Mouse (Mus musculus): ENCODE results near the gene Dip2b. TPM values are rescaled to one million over a fixed set of nuclear protein-coding genes. Genes with fewer than 3 reads are reported as not detected.
"Not testable (repeated sequence)": the region's sequence is repeated elsewhere in the genome, so short reads cannot be mapped to it uniquely, and the experiment has no call there.

Dip2b gene
- total RNA-seq, 2 experiments from 2014 or later: 50.5 to 50.8 TPM

- DNase-seq (ENCODE audit: low spot score in 2 of 2): no peak
Observed at GRCm38 (mm10) chr15:100251153-100251780, 212.8 kb downstream of the Dip2b start.

- no peak for DNase-seq (ENCODE audit: low spot score in 2 of 2)
Observed at GRCm38 (mm10) chr15:100256386-100256785, 217.9 kb downstream of the Dip2b start.

GRCm38 (mm10) chr15:100257305-100257704, 218.8 kb downstream of the Dip2b start:
- DNase-seq (ENCODE audit: low spot score in 2 of 2): no peak

- DNase-seq (ENCODE audit: low spot score in 2 of 2): no peak
Observed at GRCm38 (mm10) chr15:100258646-100259425, 220.4 kb downstream of the Dip2b start.

- not testable (repeated sequence) for DNase-seq (ENCODE audit: low spot score in 2 of 2)
Observed at GRCm38 (mm10) chr15:100260351-100260750, 221.9 kb downstream of the Dip2b start.

- DNase-seq (ENCODE audit: low spot score in 2 of 2): peak in 1 of 2 experiments; percentile 28
Observed at GRCm38 (mm10) chr15:100263246-100263905, 224.9 kb downstream of the Dip2b start.

- no peak for DNase-seq (ENCODE audit: low spot score in 2 of 2)
Observed at GRCm38 (mm10) chr15:100265586-100266325, 227.3 kb downstream of the Dip2b start.

- no peak for DNase-seq (ENCODE audit: low spot score in 2 of 2)
Observed at GRCm38 (mm10) chr15:100268916-100269315, 230.5 kb downstream of the Dip2b start.

Other genes starting within 250 kb of the Dip2b start
- gene Lima1, start 163.2 kb upstream of the Dip2b start, total RNA-seq (2021): 10 to 100 TPM in 1 of 2 experiments, 1 to 10 TPM in 1; 9.9 to 10.0 TPM
- under 1 TPM in 1 of 2 experiments, not detected in 1; 0.20 TPM for gene Fam186a, start 71.6 kb upstream of the Dip2b start, total RNA-seq (2021)
- 10 to 100 TPM; 49.3 to 54.0 TPM for gene Larp4, start 68.6 kb upstream of the Dip2b start, total RNA-seq (2021)
- 10 to 100 TPM; 20.3 to 23.4 TPM for gene Atf1, start 189.2 kb downstream of the Dip2b start, total RNA-seq (2021)
- gene Tmprss12, start 242.2 kb downstream of the Dip2b start, total RNA-seq (2021): not detected

Measured in layer of hippocampus, adult 18-20 months (tissue).